Mouse (Mus musculus): Measurements from ENCODE around the gene Mrps9. TPM values are rescaled to one million over a fixed set of nuclear protein-coding genes. Genes with fewer than 3 reads are reported as not detected.

Mrps9 gene
- 54.6 TPM for polyA plus RNA-seq (2015; fragmentation: Illumina TruSeq; extraction: RNeasy Lipid Tissue Mini Kit (QIAGEN cat#74804); ENCODE audit: low read depth, low replicate concordance)

DNA sequence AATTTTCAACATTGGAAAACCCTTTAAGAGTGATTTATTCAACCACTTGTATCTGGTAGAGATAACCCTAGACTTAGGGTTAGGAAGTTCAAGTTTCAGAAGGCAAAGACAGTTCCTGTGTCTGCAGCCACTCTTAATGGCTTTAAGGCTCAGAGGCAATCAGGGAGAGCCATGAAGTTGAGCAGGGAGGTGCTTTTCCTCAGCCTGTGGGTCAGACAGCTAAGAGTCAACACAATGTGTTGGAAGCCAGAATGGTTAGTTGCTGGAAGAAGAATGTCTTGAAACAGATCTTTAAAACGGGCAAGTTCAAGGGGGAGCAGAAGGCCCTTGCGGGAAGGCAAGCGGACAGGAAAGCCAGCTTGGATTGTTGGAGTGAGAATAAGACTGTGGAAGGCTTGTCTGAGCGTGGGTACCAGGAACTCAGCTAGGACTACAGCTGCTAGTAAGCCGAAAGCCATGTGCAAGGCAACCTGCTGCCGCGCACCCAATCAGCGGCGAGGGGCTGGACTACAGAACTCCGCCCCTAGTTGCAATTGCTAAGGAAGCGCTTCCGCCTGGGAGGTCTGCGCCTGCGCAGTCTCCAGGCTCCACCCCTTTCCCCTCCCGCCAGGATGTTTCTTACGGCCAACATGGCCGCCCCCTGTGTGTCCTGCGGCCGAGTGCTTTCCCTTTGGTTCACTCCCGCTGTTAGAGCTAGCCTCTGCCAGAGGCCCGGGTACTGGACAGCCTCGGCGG, at the start of gene Mrps9:
Gene Mrps9 (plus strand): TSS at position 571 of the 735 bp plus-strand sequence.

DNA sequence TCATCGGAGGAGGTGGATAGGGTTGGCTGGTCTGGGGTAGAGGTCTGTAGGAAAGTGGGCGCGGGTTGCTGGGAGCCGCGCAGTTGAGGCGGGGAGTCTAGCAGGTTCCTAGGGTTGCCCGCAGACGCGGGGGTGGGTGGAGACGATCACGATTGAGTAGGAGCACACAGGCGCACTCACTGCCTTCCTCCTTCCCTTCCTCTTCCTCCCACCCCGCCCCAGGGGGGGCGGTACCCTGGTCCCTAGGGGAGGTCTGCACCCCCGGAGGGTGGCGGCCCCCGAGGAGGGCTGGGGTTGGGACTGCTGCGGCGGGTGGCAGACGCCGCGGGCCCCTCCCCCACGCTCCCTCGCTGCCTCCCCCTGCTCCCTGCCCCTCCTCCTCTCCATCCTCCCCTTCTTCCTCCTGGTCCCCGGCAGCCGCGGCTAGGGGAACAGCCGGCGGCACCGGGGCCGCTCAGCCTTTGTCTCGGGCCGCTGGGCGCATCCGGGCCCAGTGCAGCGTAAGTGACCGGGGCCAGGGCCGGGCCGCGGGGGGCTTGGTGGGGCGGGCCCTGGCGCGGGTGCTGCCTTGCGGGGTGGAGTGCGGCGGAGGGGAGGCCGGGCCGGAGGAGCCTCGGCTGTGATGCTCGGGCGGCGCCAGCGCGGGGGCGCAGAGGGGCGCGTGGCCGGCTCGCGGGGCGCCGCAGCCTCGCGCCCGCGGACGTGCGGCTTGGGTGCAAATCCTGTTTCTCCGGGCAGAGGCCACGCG, 101.9 kb downstream of the Mrps9 start, which contains the start of gene Gpr45:
Gene Gpr45 (plus strand): TSS at position 139 of the 748 bp plus-strand sequence.

Other genes with a start within 250 kb of the Mrps9 start
- 28.3 TPM for gene Pou3f3, start 155.5 kb upstream of the Mrps9 start, polyA plus RNA-seq (2015; fragmentation: Illumina TruSeq; extraction: RNeasy Lipid Tissue Mini Kit (QIAGEN cat#74804); ENCODE audit: low read depth, low replicate concordance)
- 10.7 TPM for gene Gpr45, start 101.6 kb downstream of the Mrps9 start, polyA plus RNA-seq (2015; fragmentation: Illumina TruSeq; extraction: RNeasy Lipid Tissue Mini Kit (QIAGEN cat#74804); ENCODE audit: low read depth, low replicate concordance)
- 23.7 TPM for gene Tgfbrap1, start 247.4 kb downstream of the Mrps9 start, polyA plus RNA-seq (2015; fragmentation: Illumina TruSeq; extraction: RNeasy Lipid Tissue Mini Kit (QIAGEN cat#74804); ENCODE audit: low read depth, low replicate concordance)
- 32.8 TPM for gene AI597479, start 247.5 kb downstream of the Mrps9 start, polyA plus RNA-seq (2015; fragmentation: Illumina TruSeq; extraction: RNeasy Lipid Tissue Mini Kit (QIAGEN cat#74804); ENCODE audit: low read depth, low replicate concordance)